In the genomic region with DNA sequence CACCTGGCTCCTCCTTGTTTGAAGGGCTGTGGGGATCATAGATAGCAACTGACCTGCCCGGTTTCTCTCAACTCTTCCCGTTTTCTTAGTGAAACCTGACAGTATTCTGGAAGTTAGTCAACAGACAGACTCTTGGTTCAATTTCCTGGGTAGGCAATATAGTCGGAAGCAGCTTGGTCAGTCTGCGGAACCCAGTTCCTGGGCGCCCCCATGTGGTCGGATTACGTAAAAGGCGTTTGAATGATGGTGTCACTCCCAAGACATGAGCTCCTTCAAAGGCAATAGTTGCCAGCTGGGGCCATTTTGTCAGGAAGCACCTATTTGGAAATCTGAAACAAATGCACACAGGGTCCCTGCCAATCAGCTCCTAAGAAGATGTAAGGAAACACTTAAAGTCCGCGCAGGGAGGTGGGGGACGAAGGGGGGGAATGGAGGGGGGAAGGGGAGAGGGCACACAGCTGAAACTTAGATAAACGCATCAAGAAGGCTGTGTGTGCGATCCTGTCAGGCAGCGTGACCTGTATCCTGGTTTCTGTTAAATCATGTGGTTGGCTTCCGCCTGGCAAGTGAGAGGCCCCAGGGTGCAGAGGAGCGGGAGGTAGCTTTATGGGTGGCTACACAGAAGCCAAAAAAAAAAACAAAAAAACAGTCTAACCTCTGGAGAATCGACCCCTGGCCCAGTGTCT, we compare ENCODE assay signal across 8 mouse cellular contexts.
A peak's percentile ranks its signal among the peaks of the same experiment; 100 is the strongest.
DNase-seq lines count a peak whose midpoint lies in the region; ATAC-seq and TF ChIP-seq lines count a peak whose summit lies in the region.

No protein-coding gene starts in this region.

- peak overlapping the region; percentile 57 for H3K9ac ChIP-seq in kidney, embryonic 16.5 days (replicated peaks; ENCODE audit: low read length)
- H3K9ac ChIP-seq in lung, embryonic 16.5 days (ENCODE audit: low read length), result 0 out of 2 replicates have a peak overlapping the region, but pooled peaks have one; percentile 11

- DNase-seq in left cerebral cortex, postnatal 10 days (ENCODE audit: extremely low spot score in 1 of 2, low spot score in 2 of 2), result peak; percentile 53 to 84
- no peak for DNase-seq in left cerebral cortex, adult 8-10 months (ENCODE audit: low spot score in 2 of 2)
- DNase-seq in brain, embryonic 14.5 days (ENCODE audit: low read depth), result peak; percentile 88
- peak; percentile 82 for DNase-seq in retina, embryonic 14.5 days (ENCODE audit: low spot score)
- DNase-seq in urinary bladder, postnatal 10 days (ENCODE audit: low spot score), result peak; percentile 52

- no peaks in the 10 kb centered on the region for H3K27me3 ChIP-seq in kidney, embryonic 16.5 days (ENCODE audit: insufficient read depth, low read length)
- no peaks in the 10 kb centered on the region for H3K27me3 ChIP-seq in lung, embryonic 16.5 days (ENCODE audit: control insufficient read depth, insufficient read depth, low read depth, low read length)

- no peak for TF ChIP-seq POLR2A in brain, embryonic 14.5 days (IDR thresholded peaks at IDR 0.05; ENCODE audit: borderline replicate concordance, extremely low read depth, insufficient read depth, insufficient read length, poor library complexity, severe bottlenecking)

- H3K4me2 ChIP-seq in kidney, embryonic 16.5 days (replicated peaks; ENCODE audit: low read depth, low read length), result peak overlapping the region; percentile 0; the same call in 1 of the 2 replicates
- 0 out of 2 replicates have a peak overlapping the region, but pooled peaks have one; percentile 19 for H3K4me2 ChIP-seq in lung, embryonic 16.5 days (ENCODE audit: low read depth, low read length)

- H3K9me3 ChIP-seq in kidney, embryonic 16.5 days (ENCODE audit: low read length), result no peaks in the 10 kb centered on the region
- H3K9me3 ChIP-seq in lung, embryonic 16.5 days (ENCODE audit: control insufficient read depth, low read length), result no peaks in the 10 kb centered on the region

- peaks cover 43% of the 10 kb centered on the region for H3K4me1 ChIP-seq in kidney, embryonic 16.5 days (ENCODE audit: insufficient read depth, low read length)
- peaks cover 42% of the 10 kb centered on the region for H3K4me1 ChIP-seq in lung, embryonic 16.5 days (replicated peaks; ENCODE audit: control insufficient read depth, insufficient read depth, low read length)

- intact Hi-C loops in left cerebral cortex, postnatal 10 days (cut with DNase I), result no loop called here

- peak overlapping the region; percentile 97 for H3K27ac ChIP-seq in kidney, embryonic 16.5 days (ENCODE audit: low read length)
- peak overlapping the region; percentile 60 for H3K27ac ChIP-seq in lung, embryonic 16.5 days (ENCODE audit: low read length)

- 14% methylated on average over 17 of the region's 17 CpGs for WGBS in kidney, embryonic 16.5 days
- 15% methylated on average over 17 of the region's 17 CpGs for WGBS in lung, embryonic 16.5 days

- H3K4me3 ChIP-seq in kidney, embryonic 16.5 days (ENCODE audit: low read length), result no peak overlapping the region
- no peak overlapping the region for H3K4me3 ChIP-seq in lung, embryonic 16.5 days (ENCODE audit: low read length)

- ATAC-seq in granulocyte monocyte progenitor cell, adult 5-6 weeks (replicated peaks; ENCODE audit: poor library complexity, severe bottlenecking), result peak; percentile 68
- ATAC-seq in kidney, embryonic 16.5 days (ENCODE audit: low FRiP score, low TSS enrichment), result peak; percentile 3; the same call in 1 of the 2 replicates
- no peak for ATAC-seq in lung, embryonic 16.5 days (ENCODE audit: low read depth)

- no peaks in the 10 kb centered on the region for H3K36me3 ChIP-seq in kidney, embryonic 16.5 days (ENCODE audit: insufficient read depth, low read length)
- no peaks in the 10 kb centered on the region for H3K36me3 ChIP-seq in lung, embryonic 16.5 days (ENCODE audit: control insufficient read depth, insufficient read depth, low read length)

- TF ChIP-seq CTCF in brain, embryonic 14.5 days (IDR thresholded peaks at IDR 0.05; ENCODE audit: borderline replicate concordance, extremely low read depth, insufficient read depth, insufficient read length), result peak; percentile 65

Comparison
In these comparisons a context has a peak if more than half of its experiments do, and no peak if none do; other contexts are left out.
1. DNase-seq: peak in left cerebral cortex, postnatal 10 days (2 of 2), brain, embryonic 14.5 days (single experiment), retina, embryonic 14.5 days (single experiment) and urinary bladder, postnatal 10 days (single experiment); none in left cerebral cortex, adult 8-10 months (0 of 2).